ENCODE assay signal across 26 mouse cellular contexts in the genomic region with DNA sequence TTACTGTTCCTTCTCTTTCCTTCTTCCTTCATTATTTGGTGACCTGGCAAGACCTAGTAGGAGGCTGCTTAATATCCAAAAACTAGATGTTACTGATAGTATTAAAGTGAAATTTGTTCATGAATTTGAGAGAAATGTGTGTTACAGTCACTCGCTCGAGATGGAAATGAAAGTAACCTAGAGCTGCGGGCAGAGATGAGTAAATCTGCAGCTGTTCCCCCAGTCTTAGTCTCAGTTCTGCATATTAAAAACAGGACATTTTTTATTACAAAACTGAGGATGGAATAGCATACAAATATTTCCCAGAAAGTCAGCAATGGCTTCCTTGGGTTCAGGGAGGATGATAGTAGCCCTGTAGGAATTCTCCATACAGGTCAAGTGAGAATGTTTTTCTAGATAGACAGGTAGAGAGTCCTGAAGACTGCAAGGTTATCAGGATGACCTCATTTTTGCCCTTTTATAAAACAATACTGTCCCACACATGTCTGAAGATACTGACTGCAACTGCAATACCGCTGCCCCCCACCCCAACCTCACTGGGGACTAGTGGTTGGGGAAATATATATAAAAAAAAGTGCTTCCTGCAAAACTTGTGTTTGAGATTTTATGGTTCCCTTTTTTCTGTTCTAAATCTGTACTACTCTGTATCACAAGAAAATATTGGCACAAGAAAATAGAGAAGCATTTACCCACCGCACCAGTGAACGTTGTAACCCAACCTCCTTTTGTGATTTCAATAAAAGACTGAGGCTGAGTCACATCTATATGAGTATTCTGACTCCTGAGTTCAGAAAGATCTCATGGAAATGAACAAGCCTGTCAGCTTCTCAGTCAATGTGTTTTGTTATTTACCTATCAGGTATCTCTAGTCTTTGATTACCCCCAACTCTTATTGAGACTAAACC. TPM values are rescaled to one million over a fixed set of nuclear protein-coding genes. Genes with fewer than 3 reads are reported as not detected.
DNase-seq lines count a peak whose midpoint lies in the region; ATAC-seq and TF ChIP-seq lines count a peak whose summit lies in the region.
"Had no signal": no experiment of that assay in that cellular context is flagged by ENCODE, and none has a peak within 500 bp of the region (broad histone marks: within the 10 kb centered on the region; RNA-seq: fewer than 3 reads in every experiment).

No protein-coding gene starts in this region.

- no peaks in the 10 kb centered on the region for H3K9me3 ChIP-seq in liver, postnatal 0 days (ENCODE audit: low read length)
- H3K9me3 ChIP-seq: heart, embryonic 15.5 days; midbrain, embryonic 10.5 days had no signal

- 87% methylated on average over 6 of the region's 6 CpGs for WGBS in liver, adult 2 months
- WGBS in liver, postnatal 0 days (ENCODE audit: insufficient replicate concordance): 56% methylated on average over 6 of the region's 6 CpGs
- WGBS in bone marrow, adult 2 months: 11% methylated on average over 6 of the region's 6 CpGs

- H3K36me3 ChIP-seq in liver, adult 2 months (ENCODE audit: control insufficient read depth, insufficient read depth, low read length): no peaks in the 10 kb centered on the region
- H3K36me3 ChIP-seq in liver, postnatal 0 days (replicated peaks; ENCODE audit: insufficient read depth, low read length): no peaks in the 10 kb centered on the region
- H3K36me3 ChIP-seq: heart, embryonic 15.5 days; midbrain, embryonic 10.5 days had no signal

- no peak overlapping the region for H3K4me3 ChIP-seq in liver, adult 2 months (ENCODE audit: insufficient read depth, low read depth, low read length)
- H3K4me3 ChIP-seq in liver, postnatal 0 days (ENCODE audit: low read depth, low read length): no peak overlapping the region
- no peak overlapping the region for H3K4me3 ChIP-seq in bone marrow, adult 2 months (replicated peaks; ENCODE audit: control insufficient read depth, low read depth, low read length)
- no peak overlapping the region for H3K4me3 ChIP-seq in layer of hippocampus, adult 2 months
- H3K4me3 ChIP-seq: heart, embryonic 15.5 days; midbrain, embryonic 10.5 days had no signal

- no peaks in the 10 kb centered on the region for H3K27me3 ChIP-seq in liver, adult 2 months (ENCODE audit: control insufficient read depth, insufficient read depth, low read length)
- H3K27me3 ChIP-seq in liver, postnatal 0 days (ENCODE audit: insufficient read depth, low read length): no peaks in the 10 kb centered on the region
- H3K27me3 ChIP-seq: heart, embryonic 15.5 days had no signal

- H3K9ac ChIP-seq in liver, adult 2 months (ENCODE audit: low read depth, low read length): no peak overlapping the region
- H3K9ac ChIP-seq in liver, postnatal 0 days (replicated peaks): no peak overlapping the region
- H3K9ac ChIP-seq: heart, embryonic 15.5 days; lung, embryonic 14.5 days had no signal

- TF ChIP-seq CTCF in liver, adult 2 months (IDR thresholded peaks at IDR 0.05; ENCODE audit: low read depth, low read length): no peak
- TF ChIP-seq CTCF in liver, postnatal 0 days (IDR thresholded peaks at IDR 0.05; ENCODE audit: low read depth): no peak
- TF ChIP-seq CTCF in bone marrow, adult 2 months (IDR thresholded peaks at IDR 0.05; ENCODE audit: control insufficient read depth, insufficient read depth, low read length): no peak
- no peak for TF ChIP-seq CTCF in layer of hippocampus, adult 2 months (conservative IDR thresholded peaks at IDR 0.05)

- no peak for TF ChIP-seq POLR2A in liver, adult 2 months (IDR thresholded peaks at IDR 0.05; ENCODE audit: extremely low read depth, insufficient read depth, low read length)
- no peak for TF ChIP-seq POLR2A in bone marrow, adult 2 months (IDR thresholded peaks at IDR 0.05; ENCODE audit: borderline replicate concordance, control insufficient read depth, low read depth, low read length)

- H3K4me1 ChIP-seq in liver, adult 2 months (ENCODE audit: control insufficient read depth, insufficient read depth, low read length): no peaks in the 10 kb centered on the region
- no peaks in the 10 kb centered on the region for H3K4me1 ChIP-seq in liver, postnatal 0 days (ENCODE audit: insufficient read depth)
- H3K4me1 ChIP-seq in bone marrow, adult 2 months (ENCODE audit: control insufficient read depth, insufficient read depth, low read length): no peaks in the 10 kb centered on the region
- H3K4me1 ChIP-seq: heart, embryonic 15.5 days; midbrain, embryonic 10.5 days had no signal

- H3K27ac ChIP-seq in liver, adult 2 months (replicated peaks; ENCODE audit: insufficient read depth, low read depth, low read length): no peak overlapping the region
- H3K27ac ChIP-seq in liver, postnatal 0 days (ENCODE audit: low read depth): no peak overlapping the region
- H3K27ac ChIP-seq in bone marrow, adult 2 months (ENCODE audit: control insufficient read depth, insufficient read depth, low read depth, low read length, poor library complexity): peak overlapping the region; percentile 79; the same call in 1 of the 2 replicates
- no peak overlapping the region for H3K27ac ChIP-seq in layer of hippocampus, adult 2 months
- H3K27ac ChIP-seq: heart, embryonic 15.5 days; midbrain, embryonic 10.5 days had no signal

- TF ChIP-seq EP300 in liver, postnatal 0 days (IDR thresholded peaks at IDR 0.05; ENCODE audit: low read depth): no peak

- no peak overlapping the region for H3K4me2 ChIP-seq in liver, postnatal 0 days (ENCODE audit: low read depth, low read length)
- H3K4me2 ChIP-seq: heart, embryonic 15.5 days; lung, embryonic 14.5 days had no signal

- ATAC-seq in liver, postnatal 0 days: no peak
- peak; percentile 91 for ATAC-seq in megakaryocyte progenitor cell, adult 5-6 weeks (replicated peaks; ENCODE audit: poor library complexity)

- H3K79me2 ChIP-seq in liver, adult 2 months (ENCODE audit: control insufficient read depth, insufficient read depth, low read length): no peaks in the 10 kb centered on the region

- DNase-seq in liver, adult 2 months (ENCODE audit: extremely low read depth, low read depth, low spot score): peak; percentile 30
- DNase-seq in liver, postnatal 0 days: no peak
- DNase-seq in A20 (ENCODE audit: low read depth, low spot score): peak; percentile 86
- DNase-seq in adrenal gland, adult 18-20 months (ENCODE audit: low spot score in 2 of 2): no peak
- DNase-seq in layer of hippocampus, adult 2 months (ENCODE audit: low spot score in 2 of 2): no peak
- DNase-seq in embryo, embryonic 10.5 days (ENCODE audit: low spot score): no peak
- DNase-seq: adrenal gland, adult 2 months; cerebellum, adult 8-10 months; gastrocnemius, postnatal 36 days; kidney, adult 8-10 months; layer of hippocampus, postnatal 36 days; liver; lung, embryonic 14.5 days; retina, postnatal 1 day; thymus, postnatal 4 days had no signal

RNA-seq across cellular contexts. Expression of a gene that starts 47.4 kb away (rescaled TPM):
- total RNA-seq in liver, adult 2 months (2014; rRNA removed): not detected in 2 replicates
- not detected in 2 replicates for polyA plus RNA-seq in liver, adult 2 months (2012; rRNA removed)
- polyA plus RNA-seq in liver, postnatal 0 days (2015; fragmentation: Nextera tagmentation; extraction: Ambion mirVana): 1.2 TPM in 2 replicates
- polyA plus RNA-seq in bone marrow, adult 2 months (2011; ENCODE audit: insufficient read depth, insufficient read length, low replicate concordance, missing spikeins): 3.8 and 11.8 TPM in 2 replicates
- total RNA-seq in megakaryocyte progenitor cell, adult 5-6 weeks (2015): 7.0 and 8.2 TPM in 2 replicates
- total RNA-seq in megakaryocyte progenitor cell, adult 5-6 weeks (2017): 8.3 and 12.4 TPM in 2 replicates
- not detected for total RNA-seq in adrenal gland, adult 18-20 months (2021)
- total RNA-seq in layer of hippocampus, adult 2 months (2021): not detected
- total RNA-seq: adrenal gland, adult 2 months; gastrocnemius, postnatal 36 days; layer of hippocampus, postnatal 36 days; left cerebral cortex, postnatal 36 days had no signal
- polyA plus RNA-seq: adrenal gland, adult 2 months; embryonic facial prominence, embryonic 14.5 days; forebrain, embryonic 11.5 days; frontal cortex, adult 2 months; heart, embryonic 15.5 days; hindbrain, embryonic 11.5 days; large intestine, adult 2 months; lung, embryonic 14.5 days; midbrain, embryonic 10.5 days; small intestine, adult 2 months had no signal

Comparison
In these comparisons a context has a peak if more than half of its experiments do, and no peak if none do; other contexts are left out.
1. DNase-seq: peak in liver, adult 2 months (single experiment) and A20 (single experiment); none in liver, postnatal 0 days (single experiment), adrenal gland, adult 18-20 months (0 of 2), layer of hippocampus, adult 2 months (0 of 2) and embryo, embryonic 10.5 days (single experiment).